Mouse (Mus musculus): ENCODE measurements around the gene Elp4. TPM values are rescaled to one million over a fixed set of nuclear protein-coding genes. Genes with fewer than 3 reads are reported as not detected.
A peak's percentile ranks its signal among the peaks of the same experiment; 100 is the strongest.

Elp4 gene
- polyA plus RNA-seq, 1 experiment from 2014 or later: 33.6 TPM

- peaks cover 99% of the 10 kb centered on the region for H3K27me3 ChIP-seq (ENCODE audit: insufficient read depth, poor library complexity, severe bottlenecking)
- no peaks in the 10 kb centered on the region for H3K9me3 ChIP-seq
- H3K27ac ChIP-seq: no peak overlapping the region
- no peaks in the 10 kb centered on the region for H3K36me3 ChIP-seq
- under 1% methylated on average over 41 of the region's 41 CpGs for WGBS
- H3K4me1 ChIP-seq: peaks cover 24% of the 10 kb centered on the region; the same call in 1 of the 2 replicates
- no peak for DNase-seq (ENCODE audit: low spot score)
- peak overlapping the region; percentile 47 for H3K4me3 ChIP-seq
Measured at GRCm38 (mm10) chr2:105659926-105660873, 244.2 kb downstream of the Elp4 start.

- Histone ChIP-seq H3K27ac (no peak overlapping the region), H3K4me3 (peak overlapping the region; percentile 47), H3K4me1 (peaks cover 24% of the 10 kb centered on the region; the same call in 1 of the 2 replicates), H3K27me3 (ENCODE audit: insufficient read depth, poor library complexity, severe bottlenecking) (peaks cover 97% of the 10 kb centered on the region), H3K36me3 (no peaks in the 10 kb centered on the region), H3K9me3 (no peaks in the 10 kb centered on the region)
- 4% methylated on average over 9 of the region's 9 CpGs for WGBS
- DNase-seq (ENCODE audit: low spot score): no peak
Measured at GRCm38 (mm10) chr2:105659350-105659749, 245.0 kb downstream of the Elp4 start.

- Histone ChIP-seq H3K4me3 (no peak overlapping the region), H3K36me3 (no peaks in the 10 kb centered on the region), H3K9me3 (no peaks in the 10 kb centered on the region), H3K27ac (no peak overlapping the region), H3K4me1 (peaks cover 20% of the 10 kb centered on the region; the same call in 1 of the 2 replicates), H3K27me3 (ENCODE audit: insufficient read depth, poor library complexity, severe bottlenecking) (peaks cover 95% of the 10 kb centered on the region)
- 78% methylated on average over 8 of the region's 8 CpGs for WGBS
- DNase-seq (ENCODE audit: low spot score): no peak
Measured at GRCm38 (mm10) chr2:105656456-105656855, 247.9 kb downstream of the Elp4 start.

Other genes starting within 250 kb of the Elp4 start
- 0.28 and 0.54 TPM in 2 replicates for gene Pax6, start 235.7 kb downstream of the Elp4 start, polyA plus RNA-seq (2016; fragmentation: Nextera tagmentation; extraction: Ambion mirVana)
- 101 and 109 TPM in 2 replicates for gene Immp1l, start 74 bp upstream of the Elp4 start, polyA plus RNA-seq (2016; fragmentation: Nextera tagmentation; extraction: Ambion mirVana)
- 34.3 and 36.6 TPM in 2 replicates for gene Dnajc24, start 99.0 kb upstream of the Elp4 start, polyA plus RNA-seq (2016; fragmentation: Nextera tagmentation; extraction: Ambion mirVana)